Mouse (Mus musculus) spleen, adult 2 months (tissue): ENCODE data around the gene Cacna2d2.

Source experiments
- CTCF ChIP-seq: fragments of 200-500 bp; IDR thresholded peaks from 2 replicates; pipeline ENCODE4 v1.5.1; 2011; ENCODE audit warnings: mild to moderate bottlenecking, inconsistent platforms; ENCODE audit not compliant: insufficient read depth, insufficient read length, insufficient replicate concordance; ENCODE audit errors: extremely low read depth
- POLR2A ChIP-seq: fragments of 200-500 bp; IDR thresholded peaks from 2 replicates; pipeline ENCODE4 v1.6.1; 2011; ENCODE audit warnings: low read depth, low read length, inconsistent platforms

DNA sequence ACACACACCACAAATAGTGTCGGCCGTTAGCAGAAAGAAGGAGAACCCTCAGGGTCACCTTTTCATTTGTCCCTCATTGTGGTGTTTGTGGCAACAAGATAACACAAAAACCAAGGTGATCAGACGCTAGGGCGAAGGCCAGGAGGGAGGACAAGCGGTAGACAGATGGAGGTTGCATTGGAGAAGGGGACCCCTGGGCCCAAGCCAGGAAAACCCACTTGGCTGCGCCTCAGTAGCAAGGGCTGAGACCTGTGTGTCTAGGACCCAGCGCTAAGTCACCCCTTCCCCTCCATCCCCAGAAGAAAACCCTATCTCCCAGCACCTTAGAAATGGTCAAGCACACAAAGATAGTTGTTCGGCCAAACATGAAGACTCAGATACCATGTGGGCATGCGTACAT is 82.6 kb downstream of the Cacna2d2 start:
- TF ChIP-seq POLR2A: no peak
- no peak for TF ChIP-seq CTCF
